Mouse (Mus musculus) kidney, adult 11 months (tissue): ENCODE measurements around the gene Bloc1s1.
A peak's percentile ranks its signal among the peaks of the same experiment; 100 is the strongest.

Experiments
- DNase-seq: peaks from one replicate; pipeline ENCODE4 v3.0.0; 2022

Gene Bloc1s1

GRCm38 (mm10) chr10:128931441-128931840 lies 7.6 kb upstream of the Bloc1s1 start:
- no peak for DNase-seq

GRCm38 (mm10) chr10:128929638-128930378 lies 6.0 kb upstream of the Bloc1s1 start:
- no peak for DNase-seq

GRCm38 (mm10) chr10:128928356-128928755 lies 4.5 kb upstream of the Bloc1s1 start:
- DNase-seq = no peak

- peak; percentile 98 for DNase-seq
These were observed 683 bp downstream of the Bloc1s1 start for GRCm38 (mm10) chr10:128923013-128923691.

GRCm38 (mm10) chr10:128922822-128923012 lies 1.1 kb downstream of the Bloc1s1 start, which contains the start of gene Rdh5:
Gene Rdh5, minus strand, starts transcription at chr10:128922888.
- DNase-seq = no peak

GRCm38 (mm10) chr10:128921883-128922821 lies 1.7 kb downstream of the Bloc1s1 start:
- peak; percentile 30 for DNase-seq

GRCm38 (mm10) chr10:128921251-128921650 lies 2.6 kb downstream of the Bloc1s1 start:
- DNase-seq = peak; percentile 28

- peak; percentile 72 for DNase-seq
These were observed 3.1 kb downstream of the Bloc1s1 start for GRCm38 (mm10) chr10:128920736-128921161.

GRCm38 (mm10) chr10:128919966-128920365 lies 3.9 kb downstream of the Bloc1s1 start:
- peak; percentile 10 for DNase-seq

- peak; percentile 90 for DNase-seq
These were observed 4.6 kb downstream of the Bloc1s1 start for GRCm38 (mm10) chr10:128919203-128919631.

- peak; percentile 60 for DNase-seq
These were observed 5.6 kb downstream of the Bloc1s1 start for GRCm38 (mm10) chr10:128918246-128918645.

- DNase-seq = no peak
These were observed 6.4 kb downstream of the Bloc1s1 start for GRCm38 (mm10) chr10:128917400-128917799.

- DNase-seq = no peak
These were observed 7.2 kb downstream of the Bloc1s1 start for GRCm38 (mm10) chr10:128916665-128917064.

GRCm38 (mm10) chr10:128915550-128915949 lies 8.3 kb downstream of the Bloc1s1 start:
- peak; percentile 4 for DNase-seq

GRCm38 (mm10) chr10:128913696-128914095 lies 10.1 kb downstream of the Bloc1s1 start:
- DNase-seq = peak; percentile 53

- peak; percentile 88 for DNase-seq
These were observed 10.6 kb downstream of the Bloc1s1 start for GRCm38 (mm10) chr10:128913219-128913618.

GRCm38 (mm10) chr10:128912791-128913190 lies 11.0 kb downstream of the Bloc1s1 start:
- no peak for DNase-seq

- DNase-seq = no peak
These were observed 11.6 kb downstream of the Bloc1s1 start for GRCm38 (mm10) chr10:128912268-128912667.

GRCm38 (mm10) chr10:128911430-128911829 lies 12.4 kb downstream of the Bloc1s1 start:
- peak; percentile 17 for DNase-seq

GRCm38 (mm10) chr10:128910066-128910841 lies 13.6 kb downstream of the Bloc1s1 start:
- DNase-seq = peak; percentile 71

GRCm38 (mm10) chr10:128909567-128910028 lies 14.2 kb downstream of the Bloc1s1 start:
- DNase-seq = peak; percentile 95

- peak; percentile 85 for DNase-seq
These were observed 14.9 kb downstream of the Bloc1s1 start for GRCm38 (mm10) chr10:128908778-128909448.
